11 mouse cellular contexts compared by ENCODE assay signal in genomic region chr5:131717359-131717965, GRCm38 (mm10).
DNase-seq lines count a peak whose midpoint lies in the region; ATAC-seq lines count a peak whose summit lies in the region.
"Had no signal": no experiment of that assay in that cellular context is flagged by ENCODE, and none has a peak within 500 bp of the region (broad histone marks: within the 10 kb centered on the region; RNA-seq: fewer than 3 reads in every experiment).

No protein-coding gene starts in this region.

- no peak overlapping the region for H3K9ac ChIP-seq in midbrain, embryonic 13.5 days (replicated peaks)
- H3K9ac ChIP-seq: heart, embryonic 13.5 days had no signal

- peaks cover 6% of the 10 kb centered on the region; the same call in 1 of the 2 replicates for H3K36me3 ChIP-seq in midbrain, embryonic 13.5 days

- no peak overlapping the region for H3K4me3 ChIP-seq in midbrain, embryonic 13.5 days (replicated peaks)
- H3K4me3 ChIP-seq: heart, embryonic 13.5 days had no signal

- peaks cover 38% of the 10 kb centered on the region for H3K4me1 ChIP-seq in midbrain, embryonic 13.5 days (replicated peaks)
- H3K4me1 ChIP-seq: heart, embryonic 13.5 days had no signal

- ATAC-seq in midbrain, embryonic 13.5 days = peak; percentile 77
- ATAC-seq: intestine, embryonic 16.5 days had no signal

- peak; percentile 21 to 29 for DNase-seq in cerebellum, postnatal 25 days
- DNase-seq in cerebellum, adult 9-10 months = no peak
- peak; percentile 24 to 27 for DNase-seq in right cerebral cortex, adult 2 months (ENCODE audit: low spot score in 2 of 2)
- DNase-seq in right cerebral cortex, postnatal 25 days = no peak
- DNase-seq in urinary bladder, adult 18-20 months (ENCODE audit: low spot score in 2 of 2) = no peak
- no peak for DNase-seq in thymus, postnatal 10 days (ENCODE audit: low spot score in 2 of 2)
- no peak for DNase-seq in embryo, embryonic 10 days (ENCODE audit: low spot score)
- DNase-seq: spleen, adult 18-20 months had no signal

- H3K27me3 ChIP-seq in midbrain, embryonic 13.5 days = no peaks in the 10 kb centered on the region
- H3K27me3 ChIP-seq: heart, embryonic 13.5 days had no signal

- no peaks in the 10 kb centered on the region for H3K9me3 ChIP-seq in midbrain, embryonic 13.5 days

- H3K4me2 ChIP-seq in midbrain, embryonic 13.5 days (replicated peaks) = 0 out of 2 replicates have a peak overlapping the region, but pooled peaks have one; percentile 4
- H3K4me2 ChIP-seq: heart, embryonic 13.5 days had no signal

- peak overlapping the region; percentile 79 for H3K27ac ChIP-seq in midbrain, embryonic 13.5 days
- H3K27ac ChIP-seq: heart, embryonic 13.5 days had no signal

- WGBS in midbrain, embryonic 13.5 days = 42% methylated on average over 19 of the region's 19 CpGs

Comparison
In these comparisons a context has a peak if more than half of its experiments do, and no peak if none do; other contexts are left out.
1. DNase-seq: peak in cerebellum, postnatal 25 days (2 of 2) and right cerebral cortex, adult 2 months (2 of 2); none in cerebellum, adult 9-10 months (single experiment), right cerebral cortex, postnatal 25 days (single experiment), urinary bladder, adult 18-20 months (0 of 2), thymus, postnatal 10 days (0 of 2) and embryo, embryonic 10 days (single experiment).